Mouse (Mus musculus) erythroblast, embryonic 14.5 days (primary cell): Measurements from ENCODE around the gene Trim2.

Experiments used
- GATA1 ChIP-seq: IDR thresholded peaks from 2 replicates; pipeline ENCODE4 v1.6.1; 2012; ENCODE audit warnings: low read length, inconsistent platforms, mixed read lengths
- TAL1 ChIP-seq: IDR thresholded peaks from 3 replicates; pipeline ENCODE4 v1.6.1; 2012; ENCODE audit warnings: low read length, inconsistent platforms, mixed read lengths

GRCm38 (mm10) chr3:84123461-84123860 lies 183.2 kb downstream of the Trim2 start:
- TF ChIP-seq TAL1 = no peak
- TF ChIP-seq GATA1 = no peak
